Comparison of ENCODE assay signal across 8 mouse cellular contexts in genomic region chr4:149674814-149675377, GRCm38 (mm10). TPM values are rescaled to one million over a fixed set of nuclear protein-coding genes. Genes with fewer than 3 reads are reported as not detected.
DNase-seq lines count a peak whose midpoint lies in the region; ATAC-seq and TF ChIP-seq lines count a peak whose summit lies in the region.

No protein-coding gene starts in this region.

- no peak for TF ChIP-seq EP300 in lung, postnatal 0 days (IDR thresholded peaks at IDR 0.05)

- 0 out of 2 replicates have a peak, but pooled peaks cover 7% of the 10 kb centered on the region for H3K27me3 ChIP-seq in lung, postnatal 0 days (replicated peaks; ENCODE audit: insufficient read depth, low read length)
- peaks cover 31% of the 10 kb centered on the region for H3K27me3 ChIP-seq in limb, embryonic 13.5 days
- H3K27me3 ChIP-seq in stomach, embryonic 15.5 days (replicated peaks) = peaks cover 13% of the 10 kb centered on the region

- ATAC-seq in lung, postnatal 0 days = no peak
- no peak for ATAC-seq in limb, embryonic 13.5 days (ENCODE audit: low FRiP score, low read depth)
- ATAC-seq in stomach, embryonic 15.5 days (ENCODE audit: insufficient read depth, low FRiP score, low read depth) = no peak

- H3K4me2 ChIP-seq in lung, postnatal 0 days (replicated peaks; ENCODE audit: low read depth, low read length) = peak overlapping the region; percentile 77
- peak overlapping the region; percentile 99 for H3K4me2 ChIP-seq in limb, embryonic 13.5 days (replicated peaks)
- H3K4me2 ChIP-seq in stomach, embryonic 15.5 days = peak overlapping the region; percentile 96

- peaks cover 4% of the 10 kb centered on the region; the same call in 1 of the 2 replicates for H3K4me1 ChIP-seq in lung, postnatal 0 days (ENCODE audit: insufficient read depth, low read depth, low read length)
- H3K4me1 ChIP-seq in limb, embryonic 13.5 days = peaks cover 12% of the 10 kb centered on the region
- peaks cover 9% of the 10 kb centered on the region; the same call in 1 of the 2 replicates for H3K4me1 ChIP-seq in stomach, embryonic 15.5 days

- no peak overlapping the region for H3K9ac ChIP-seq in lung, postnatal 0 days (replicated peaks; ENCODE audit: low read depth)
- H3K9ac ChIP-seq in limb, embryonic 13.5 days = peak overlapping the region; percentile 72
- no peak overlapping the region for H3K9ac ChIP-seq in stomach, embryonic 15.5 days

- H3K36me3 ChIP-seq in lung, postnatal 0 days (ENCODE audit: insufficient read depth, low read length) = no peaks in the 10 kb centered on the region
- 0 out of 2 replicates have a peak, but pooled peaks cover 3% of the 10 kb centered on the region for H3K36me3 ChIP-seq in limb, embryonic 13.5 days
- H3K36me3 ChIP-seq in stomach, embryonic 15.5 days = no peaks in the 10 kb centered on the region

- peak overlapping the region; percentile 44; the same call in 1 of the 2 replicates for H3K4me3 ChIP-seq in lung, postnatal 0 days (ENCODE audit: low read depth, low read length)
- peak overlapping the region; percentile 70 for H3K4me3 ChIP-seq in limb, embryonic 13.5 days
- H3K4me3 ChIP-seq in stomach, embryonic 15.5 days (replicated peaks) = peak overlapping the region; percentile 55

- no peaks in the 10 kb centered on the region for H3K9me3 ChIP-seq in lung, postnatal 0 days (ENCODE audit: low read length)
- no peaks in the 10 kb centered on the region; the same call in 1 of the 2 replicates for H3K9me3 ChIP-seq in limb, embryonic 13.5 days
- H3K9me3 ChIP-seq in stomach, embryonic 15.5 days = no peaks in the 10 kb centered on the region

- no peak overlapping the region for H3K27ac ChIP-seq in lung, postnatal 0 days (ENCODE audit: low read length)
- no peak overlapping the region for H3K27ac ChIP-seq in limb, embryonic 13.5 days
- no peak overlapping the region for H3K27ac ChIP-seq in stomach, embryonic 15.5 days

- no peak for TF ChIP-seq CTCF in lung, postnatal 0 days (IDR thresholded peaks at IDR 0.05)

- DNase-seq in embryo, embryonic 10.5 days (ENCODE audit: low spot score) = peak; percentile 13
- no peak for DNase-seq in embryo, embryonic 10 days (ENCODE audit: low spot score)
- no peak for DNase-seq in lung, postnatal 0 days (ENCODE audit: low spot score)
- DNase-seq in lung, postnatal 25 days (ENCODE audit: low spot score) = no peak
- no peak for DNase-seq in adipocyte (ENCODE audit: low spot score)
- DNase-seq in right cerebral cortex, postnatal 25 days = no peak

- WGBS in lung, postnatal 0 days = 14% methylated on average over 8 of the region's 8 CpGs
- WGBS in limb, embryonic 13.5 days = 18% methylated on average over 8 of the region's 8 CpGs
- WGBS in stomach, embryonic 15.5 days = 13% methylated on average over 8 of the region's 8 CpGs

RNA-seq across cellular contexts. Expression of gene Pik3cd, which starts 27.5 kb away (rescaled TPM):
- polyA plus RNA-seq in lung, postnatal 0 days (2015; fragmentation: Nextera tagmentation; extraction: Ambion mirVana) = 3.8 and 4.0 TPM in 2 replicates
- polyA plus RNA-seq in limb, embryonic 13.5 days (2015; fragmentation: Nextera tagmentation; extraction: Ambion mirVana) = 4.7 and 5.0 TPM in 2 replicates
- polyA plus RNA-seq in stomach, embryonic 15.5 days (2015; fragmentation: Nextera tagmentation; extraction: Ambion mirVana) = 5.0 and 5.1 TPM in 2 replicates
